Mouse (Mus musculus): ENCODE data around the gene Gpn3. TPM values are rescaled to one million over a fixed set of nuclear protein-coding genes. Genes with fewer than 3 reads are reported as not detected.

Gpn3 gene
- polyA plus RNA-seq (2015; fragmentation: Nextera tagmentation; extraction: Ambion mirVana): 42.9 and 47.7 TPM in 2 replicates

DNA sequence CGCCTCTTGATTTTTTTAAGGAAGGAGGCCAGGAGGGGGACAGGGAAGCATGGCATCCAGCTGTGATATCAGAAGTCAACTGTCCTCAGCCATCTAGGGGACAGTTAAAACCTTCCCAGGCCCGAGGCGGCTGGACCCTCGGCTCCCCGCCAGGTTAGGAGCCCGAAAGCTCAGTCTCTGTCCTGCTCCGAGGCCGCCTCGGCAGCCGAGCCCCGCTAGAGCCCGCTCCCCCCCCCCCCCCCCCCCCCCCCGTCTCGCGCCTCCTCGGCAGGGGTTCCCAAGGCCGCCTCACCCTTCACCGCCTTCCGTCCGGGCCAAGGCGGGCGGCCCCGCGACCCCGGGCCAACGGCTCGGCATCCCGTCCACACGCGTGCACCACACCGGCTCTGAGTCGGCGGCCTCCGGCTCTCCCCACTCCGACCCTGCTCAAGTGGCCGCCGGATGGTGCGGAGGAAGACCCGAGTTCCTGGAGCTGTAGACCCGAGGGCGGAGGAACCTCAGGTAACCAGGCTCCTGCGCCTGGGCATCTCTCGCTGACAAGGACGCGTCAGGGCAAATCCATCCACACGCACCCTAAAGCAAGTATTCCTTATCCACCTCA lies at the start of gene Gpn3:
Gene Gpn3 (plus strand): TSS at position 286 of the 601 bp plus-strand sequence.
- Histone ChIP-seq H3K9ac (peak within 1 kb of the TSS; percentile 97), H3K9me3 (no peaks in the 10 kb centered on the region), H3K27ac (peak within 1 kb of the TSS; percentile 97), H3K4me3 (peak within 1 kb of the TSS; percentile 74), H3K27me3 (replicated peaks) (no peaks in the 10 kb centered on the region), H3K4me2 (peak within 1 kb of the TSS; percentile 58), H3K36me3 (replicated peaks) (peaks cover 24% of the 10 kb centered on the region), H3K4me1 (peaks cover 23% of the 10 kb centered on the region)
- ATAC-seq (replicated peaks): peak; percentile 82
- under 1% methylated on average over 30 of the region's 46 CpGs for WGBS

- H3K4me1 ChIP-seq: no peaks in the 10 kb centered on the region
- H3K9ac ChIP-seq: no peak overlapping the region
- no peak overlapping the region for H3K4me2 ChIP-seq
- H3K9me3 ChIP-seq: no peaks in the 10 kb centered on the region
- 55% methylated on average over 8 of the region's 8 CpGs for WGBS
- no peak overlapping the region for H3K4me3 ChIP-seq
- no peak for ATAC-seq (replicated peaks)
- no peak overlapping the region for H3K27ac ChIP-seq
- H3K27me3 ChIP-seq (replicated peaks): no peaks in the 10 kb centered on the region
- peaks cover 11% of the 10 kb centered on the region; the same call in 1 of the 2 replicates for H3K36me3 ChIP-seq (replicated peaks)
Measured at GRCm38 (mm10) chr5:122323523-122323922, 48.2 kb upstream of the Gpn3 start.

GRCm38 (mm10) chr5:122324608-122325431 lies 46.9 kb upstream of the Gpn3 start:
- H3K36me3 ChIP-seq (replicated peaks): peaks cover 11% of the 10 kb centered on the region; the same call in 1 of the 2 replicates
- 89% methylated on average over 23 of the region's 23 CpGs for WGBS

GRCm38 (mm10) chr5:122325477-122325876 lies 46.2 kb upstream of the Gpn3 start:
- 85% methylated on average over 8 of the region's 8 CpGs for WGBS
- Histone ChIP-seq H3K36me3 (replicated peaks) (peaks cover 11% of the 10 kb centered on the region; the same call in 1 of the 2 replicates), H3K27ac (no peak overlapping the region), H3K4me1 (no peaks in the 10 kb centered on the region), H3K4me3 (no peak overlapping the region), H3K9me3 (no peaks in the 10 kb centered on the region), H3K9ac (no peak overlapping the region), H3K27me3 (replicated peaks) (no peaks in the 10 kb centered on the region), H3K4me2 (no peak overlapping the region)
- ATAC-seq (replicated peaks): no peak

More at GRCm38 (mm10) chr5:122324608-122325431, 46.9 kb upstream of the Gpn3 start:
- Histone ChIP-seq H3K27me3 (replicated peaks) (no peaks in the 10 kb centered on the region), H3K27ac (no peak overlapping the region), H3K4me1 (no peaks in the 10 kb centered on the region), H3K9me3 (no peaks in the 10 kb centered on the region), H3K4me2 (no peak overlapping the region), H3K4me3 (no peak overlapping the region), H3K9ac (no peak overlapping the region)
- no peak for ATAC-seq (replicated peaks)

DNA sequence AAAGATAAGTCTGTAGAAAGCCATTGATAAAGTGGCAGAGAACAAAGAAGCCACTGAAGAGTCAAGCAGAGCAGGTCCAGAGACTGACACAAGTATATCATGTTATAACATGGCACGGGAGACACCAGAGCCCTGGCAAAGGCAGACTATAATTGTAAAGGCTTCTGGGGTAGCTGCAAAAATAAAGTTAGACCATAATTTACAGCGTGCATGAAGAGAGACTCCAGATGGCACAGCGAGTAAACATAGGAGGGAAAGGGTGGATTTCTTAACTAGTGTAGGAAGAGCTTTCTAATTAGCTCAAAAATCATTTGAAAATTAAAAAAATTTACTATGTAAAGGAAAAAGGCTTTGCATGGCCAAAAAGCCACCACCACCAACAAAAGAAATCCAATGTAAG lies 44.4 kb upstream of the Gpn3 start:
- Histone ChIP-seq H3K4me1 (no peaks in the 10 kb centered on the region), H3K4me2 (no peak overlapping the region), H3K9me3 (no peaks in the 10 kb centered on the region), H3K9ac (no peak overlapping the region), H3K36me3 (replicated peaks) (peaks cover 11% of the 10 kb centered on the region; the same call in 1 of the 2 replicates), H3K27me3 (replicated peaks) (no peaks in the 10 kb centered on the region), H3K27ac (no peak overlapping the region), H3K4me3 (no peak overlapping the region)
- 95% methylated on average over 3 of the region's 3 CpGs for WGBS
- ATAC-seq (replicated peaks): no peak

- Histone ChIP-seq H3K9me3 (no peaks in the 10 kb centered on the region), H3K27me3 (replicated peaks) (no peaks in the 10 kb centered on the region), H3K4me1 (no peaks in the 10 kb centered on the region), H3K4me2 (no peak overlapping the region), H3K36me3 (replicated peaks) (peaks cover 6% of the 10 kb centered on the region; the same call in 1 of the 2 replicates), H3K4me3 (no peak overlapping the region), H3K27ac (no peak overlapping the region), H3K9ac (no peak overlapping the region)
- 86% methylated on average over 4 of the region's 4 CpGs for WGBS
- ATAC-seq (replicated peaks): no peak
Measured at GRCm38 (mm10) chr5:122330269-122330668, 41.4 kb upstream of the Gpn3 start.

- ATAC-seq (replicated peaks): no peak
- H3K9ac ChIP-seq: no peak overlapping the region
- no peak overlapping the region for H3K4me2 ChIP-seq
- no peaks in the 10 kb centered on the region; the same call in 1 of the 2 replicates for H3K36me3 ChIP-seq (replicated peaks)
- no peaks in the 10 kb centered on the region for H3K4me1 ChIP-seq
- H3K27ac ChIP-seq: no peak overlapping the region
- no peaks in the 10 kb centered on the region for H3K9me3 ChIP-seq
- no peak overlapping the region for H3K4me3 ChIP-seq
- H3K27me3 ChIP-seq (replicated peaks): no peaks in the 10 kb centered on the region
- 68% methylated on average over 3 of the region's 3 CpGs for WGBS
Measured at GRCm38 (mm10) chr5:122334682-122335081, 37.0 kb upstream of the Gpn3 start.

- Histone ChIP-seq H3K27ac (no peak overlapping the region), H3K4me2 (no peak overlapping the region), H3K9ac (no peak overlapping the region), H3K36me3 (replicated peaks) (no peaks in the 10 kb centered on the region; the same call in 1 of the 2 replicates), H3K9me3 (no peaks in the 10 kb centered on the region), H3K27me3 (replicated peaks) (no peaks in the 10 kb centered on the region), H3K4me1 (no peaks in the 10 kb centered on the region), H3K4me3 (no peak overlapping the region)
- ATAC-seq (replicated peaks): no peak
- 93% methylated on average over 7 of the region's 7 CpGs for WGBS
Measured at GRCm38 (mm10) chr5:122336554-122337294, 35.0 kb upstream of the Gpn3 start.

GRCm38 (mm10) chr5:122342874-122343273 lies 28.8 kb upstream of the Gpn3 start:
- WGBS: 82% methylated on average over 1 of the region's 1 CpGs
- Histone ChIP-seq H3K36me3 (replicated peaks) (no peaks in the 10 kb centered on the region), H3K4me1 (no peaks in the 10 kb centered on the region), H3K4me2 (no peak overlapping the region), H3K27me3 (replicated peaks) (no peaks in the 10 kb centered on the region), H3K4me3 (no peak overlapping the region), H3K9ac (no peak overlapping the region), H3K9me3 (no peaks in the 10 kb centered on the region), H3K27ac (no peak overlapping the region)
- ATAC-seq (replicated peaks): no peak

- Histone ChIP-seq H3K4me1 (no peaks in the 10 kb centered on the region), H3K4me2 (no peak overlapping the region), H3K4me3 (no peak overlapping the region), H3K9ac (no peak overlapping the region), H3K27ac (no peak overlapping the region), H3K27me3 (replicated peaks) (no peaks in the 10 kb centered on the region), H3K36me3 (replicated peaks) (no peaks in the 10 kb centered on the region), H3K9me3 (no peaks in the 10 kb centered on the region)
- 56% methylated on average over 7 of the region's 7 CpGs for WGBS
- no peak for ATAC-seq (replicated peaks)
Measured at GRCm38 (mm10) chr5:122343768-122344167, 27.9 kb upstream of the Gpn3 start.

DNA sequence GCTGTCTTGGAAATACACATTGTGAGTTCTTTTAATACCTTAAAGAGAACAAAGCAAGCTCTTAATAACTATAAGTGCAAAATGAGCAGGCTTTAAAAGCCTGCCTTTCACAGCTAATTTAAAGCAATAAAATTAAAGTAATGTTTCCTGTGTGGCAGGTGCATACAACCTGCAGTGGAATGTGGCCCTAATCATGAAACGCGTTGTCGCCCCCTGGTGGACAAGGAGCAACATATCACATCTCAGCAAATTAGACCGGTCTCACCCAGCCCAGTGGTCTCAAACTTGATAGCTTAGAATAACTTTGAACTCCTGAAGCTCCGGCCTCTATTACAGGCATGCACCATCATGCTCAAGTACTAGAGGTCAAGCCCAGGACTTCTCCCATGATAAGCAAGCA lies 27.4 kb upstream of the Gpn3 start:
- no peaks in the 10 kb centered on the region for H3K4me1 ChIP-seq
- no peak for ATAC-seq (replicated peaks)

GRCm38 (mm10) chr5:122345777-122346176 lies 25.9 kb upstream of the Gpn3 start:
- no peak for ATAC-seq (replicated peaks)
- no peak overlapping the region for H3K4me2 ChIP-seq
- WGBS: 84% methylated on average over 4 of the region's 4 CpGs
- H3K9ac ChIP-seq: no peak overlapping the region
- H3K4me3 ChIP-seq: no peak overlapping the region
- H3K36me3 ChIP-seq (replicated peaks): no peaks in the 10 kb centered on the region
- no peaks in the 10 kb centered on the region for H3K27me3 ChIP-seq (replicated peaks)
- H3K9me3 ChIP-seq: no peaks in the 10 kb centered on the region
- H3K4me1 ChIP-seq: no peaks in the 10 kb centered on the region
- no peak overlapping the region for H3K27ac ChIP-seq

More for the DNA sequence above, 27.4 kb upstream of the Gpn3 start:
- H3K27ac ChIP-seq: no peak overlapping the region
- H3K27me3 ChIP-seq (replicated peaks): no peaks in the 10 kb centered on the region
- H3K9me3 ChIP-seq: no peaks in the 10 kb centered on the region
- no peaks in the 10 kb centered on the region for H3K36me3 ChIP-seq (replicated peaks)
- no peak overlapping the region for H3K4me3 ChIP-seq
- H3K9ac ChIP-seq: no peak overlapping the region
- 10% methylated on average over 5 of the region's 5 CpGs for WGBS
- no peak overlapping the region for H3K4me2 ChIP-seq

All from midbrain, embryonic 15.5 days (tissue).